Mouse (Mus musculus) limb, embryonic 11.5 days (tissue): ENCODE measurements around the gene Slc25a41. TPM values are rescaled to one million over a fixed set of nuclear protein-coding genes. Genes with fewer than 3 reads are reported as not detected.

Experiments
- ATAC-seq: fragments of 200-750 bp; cut with Nextera tagmentation; 2 replicates; pipeline ENCODE4 v1.8.0; 2017; ENCODE audit warnings: low read depth; ENCODE audit not compliant: insufficient number of reproducible peaks, low FRiP score, low TSS enrichment
- DNase-seq: peaks from one replicate; pipeline ENCODE4 v3.0.0-alpha.2; 2015; ENCODE audit warnings: low spot score
- H3K27ac ChIP-seq: fragments of 300-500 bp; sonication (generic); replicated peaks from 2 replicates; pipeline ENCODE4 v1.5.1; 2014; ENCODE audit warnings: low read depth, mild to moderate bottlenecking, low read length
- H3K27me3 ChIP-seq: fragments of 300-500 bp; sonication (generic); 2 replicates; pipeline ENCODE4 v1.6.1; 2014; ENCODE audit warnings: mild to moderate bottlenecking, low read length, mixed read lengths; ENCODE audit not compliant: control insufficient read depth, insufficient read depth
- H3K36me3 ChIP-seq: fragments of 300-500 bp; sonication (generic); 2 replicates; pipeline ENCODE4 v1.6.1; 2014; ENCODE audit warnings: mild to moderate bottlenecking, low read length, moderate library complexity, mixed read lengths; ENCODE audit not compliant: control insufficient read depth, insufficient read depth
- H3K4me1 ChIP-seq: fragments of 300-500 bp; sonication (generic); 2 replicates; pipeline ENCODE4 v1.6.1; 2014; ENCODE audit warnings: low read length, mixed read lengths; ENCODE audit not compliant: control insufficient read depth, insufficient read depth
- H3K4me2 ChIP-seq: fragments of 300-500 bp; sonication (generic); 2 replicates; pipeline ENCODE4 v1.6.1; 2014; ENCODE audit warnings: low read depth, mild to moderate bottlenecking, moderate library complexity; ENCODE audit not compliant: severe bottlenecking
- H3K4me3 ChIP-seq: fragments of 300-500 bp; sonication (generic); 2 replicates; pipeline ENCODE4 v1.5.1; 2014; ENCODE audit warnings: low read depth, low read length
- H3K9ac ChIP-seq: fragments of 300-500 bp; sonication (generic); 2 replicates; pipeline ENCODE4 v1.6.1; 2014; ENCODE audit warnings: mild to moderate bottlenecking, low read length
- H3K9me3 ChIP-seq: fragments of 300-500 bp; sonication (generic); 2 replicates; pipeline ENCODE4 v1.6.1; 2016; ENCODE audit warnings: low read length; ENCODE audit not compliant: control insufficient read depth
- WGBS: fragments of 180-500 bp; shearing (Covaris S2); extraction: QIAGEN DNeasy Blood & Tissue Kit; methylation state at CpG from one replicate; pipeline ENCODE4 v1.1.7; 2014; 5-methylcytosine and 5-hydroxymethylcytosine counted together
- polyA plus RNA-seq: library from polyadenylated mRNA; unstranded; fragments of >200 nt; fragmentation: Nextera tagmentation; extraction: Ambion mirVana; gene quantifications from 2 replicates; pipeline ENCODE4 v1.2.1, GENCODE M21; 2014

The Slc25a41 gene
- polyA plus RNA-seq, 1 experiment from 2014 or later: not detected

GRCm38 (mm10) chr17:57070699-57071098 lies 29.2 kb upstream of the Slc25a41 start:
- Histone ChIP-seq H3K4me3 (no peak overlapping the region), H3K27ac (no peak overlapping the region), H3K4me2 (no peak overlapping the region), H3K9me3 (no peaks in the 10 kb centered on the region), H3K36me3 (no peaks in the 10 kb centered on the region), H3K4me1 (no peaks in the 10 kb centered on the region), H3K27me3 (peaks cover 13% of the 10 kb centered on the region), H3K9ac (no peak overlapping the region)
- ATAC-seq: no peak
- peak; percentile 52 for DNase-seq
- 4% methylated on average over 11 of the region's 11 CpGs for WGBS

- no peaks in the 10 kb centered on the region for H3K4me1 ChIP-seq
- H3K27ac ChIP-seq: no peak overlapping the region
- H3K9ac ChIP-seq: no peak overlapping the region
- ATAC-seq (no peak), DNase-seq (no peak)
- H3K4me2 ChIP-seq: no peak overlapping the region
- 7% methylated on average over 9 of the region's 9 CpGs for WGBS
- H3K9me3 ChIP-seq: no peaks in the 10 kb centered on the region
- no peaks in the 10 kb centered on the region for H3K36me3 ChIP-seq
- peaks cover 16% of the 10 kb centered on the region for H3K27me3 ChIP-seq
- H3K4me3 ChIP-seq: no peak overlapping the region
Observed at GRCm38 (mm10) chr17:57070272-57070671, 28.8 kb upstream of the Slc25a41 start.

- no peaks in the 10 kb centered on the region for H3K9me3 ChIP-seq
- ATAC-seq (no peak), DNase-seq (no peak)
- H3K4me3 ChIP-seq: no peak overlapping the region
- H3K4me2 ChIP-seq: no peak overlapping the region
- WGBS: 68% methylated on average over 5 of the region's 5 CpGs
- H3K36me3 ChIP-seq: no peaks in the 10 kb centered on the region
- H3K27ac ChIP-seq: no peak overlapping the region
- H3K9ac ChIP-seq: no peak overlapping the region
- H3K4me1 ChIP-seq: no peaks in the 10 kb centered on the region
- peaks cover 38% of the 10 kb centered on the region for H3K27me3 ChIP-seq
Observed at GRCm38 (mm10) chr17:57066908-57067307, 25.5 kb upstream of the Slc25a41 start.

GRCm38 (mm10) chr17:57063031-57063430 lies 21.6 kb upstream of the Slc25a41 start:
- Histone ChIP-seq H3K36me3 (no peaks in the 10 kb centered on the region), H3K27me3 (peaks cover 46% of the 10 kb centered on the region), H3K4me2 (no peak overlapping the region), H3K4me3 (no peak overlapping the region), H3K27ac (no peak overlapping the region), H3K9me3 (no peaks in the 10 kb centered on the region), H3K9ac (no peak overlapping the region), H3K4me1 (no peaks in the 10 kb centered on the region)
- 8% methylated on average over 8 of the region's 8 CpGs for WGBS
- DNase-seq (no peak), ATAC-seq (no peak)

- no peak for ATAC-seq
- Histone ChIP-seq H3K9me3 (no peaks in the 10 kb centered on the region), H3K4me2 (peak overlapping the region; percentile 24; the same call in 1 of the 2 replicates), H3K4me3 (peak overlapping the region; percentile 17; the same call in 1 of the 2 replicates), H3K9ac (no peak overlapping the region), H3K36me3 (no peaks in the 10 kb centered on the region), H3K27ac (no peak overlapping the region), H3K27me3 (peaks cover 46% of the 10 kb centered on the region), H3K4me1 (no peaks in the 10 kb centered on the region)
- DNase-seq: no peak
- 1% methylated on average over 21 of the region's 22 CpGs for WGBS
Observed at GRCm38 (mm10) chr17:57062548-57062947, 21.1 kb upstream of the Slc25a41 start.

- Histone ChIP-seq H3K27me3 (peaks cover 46% of the 10 kb centered on the region), H3K9me3 (no peaks in the 10 kb centered on the region), H3K4me2 (peak overlapping the region; percentile 24), H3K27ac (no peak overlapping the region), H3K9ac (no peak overlapping the region), H3K4me3 (peak overlapping the region; percentile 17; the same call in 1 of the 2 replicates), H3K36me3 (no peaks in the 10 kb centered on the region), H3K4me1 (no peaks in the 10 kb centered on the region)
- no peak for ATAC-seq
- WGBS: 1% methylated on average over 39 of the region's 39 CpGs
- DNase-seq: no peak
Observed at GRCm38 (mm10) chr17:57062011-57062521, 20.6 kb upstream of the Slc25a41 start.

- no peak for DNase-seq
- no peaks in the 10 kb centered on the region for H3K9me3 ChIP-seq
- peak overlapping the region; percentile 72; the same call in 1 of the 2 replicates for H3K4me2 ChIP-seq
- H3K4me1 ChIP-seq: no peaks in the 10 kb centered on the region
- H3K36me3 ChIP-seq: no peaks in the 10 kb centered on the region
- H3K9ac ChIP-seq: no peak overlapping the region
- no peak for ATAC-seq
- no peak overlapping the region for H3K4me3 ChIP-seq
- H3K27me3 ChIP-seq: peaks cover 42% of the 10 kb centered on the region
- WGBS: 44% methylated on average over 10 of the region's 10 CpGs
- no peak overlapping the region for H3K27ac ChIP-seq
Observed at GRCm38 (mm10) chr17:57061069-57061468, 19.6 kb upstream of the Slc25a41 start.

GRCm38 (mm10) chr17:57060231-57060801 lies 18.9 kb upstream of the Slc25a41 start:
- ATAC-seq (peak; percentile 82), DNase-seq (peak; percentile 92)
- Histone ChIP-seq H3K9ac (no peak overlapping the region), H3K36me3 (no peaks in the 10 kb centered on the region), H3K4me3 (peak overlapping the region; percentile 72), H3K27ac (no peak overlapping the region), H3K9me3 (no peaks in the 10 kb centered on the region), H3K4me2 (peak overlapping the region; percentile 72), H3K4me1 (no peaks in the 10 kb centered on the region), H3K27me3 (peaks cover 39% of the 10 kb centered on the region)
- under 1% methylated on average over 44 of the region's 44 CpGs for WGBS
